Mouse (Mus musculus) spleen, adult 2 months (tissue): ENCODE data around the gene Trmt11.

Experiments used
- CTCF ChIP-seq: fragments of 200-500 bp; IDR thresholded peaks from 2 replicates; pipeline ENCODE4 v1.5.1; 2011; ENCODE audit warnings: mild to moderate bottlenecking, inconsistent platforms; ENCODE audit not compliant: insufficient read depth, insufficient read length, insufficient replicate concordance; ENCODE audit errors: extremely low read depth
- POLR2A ChIP-seq: fragments of 200-500 bp; IDR thresholded peaks from 2 replicates; pipeline ENCODE4 v1.6.1; 2011; ENCODE audit warnings: low read depth, low read length, inconsistent platforms

DNA sequence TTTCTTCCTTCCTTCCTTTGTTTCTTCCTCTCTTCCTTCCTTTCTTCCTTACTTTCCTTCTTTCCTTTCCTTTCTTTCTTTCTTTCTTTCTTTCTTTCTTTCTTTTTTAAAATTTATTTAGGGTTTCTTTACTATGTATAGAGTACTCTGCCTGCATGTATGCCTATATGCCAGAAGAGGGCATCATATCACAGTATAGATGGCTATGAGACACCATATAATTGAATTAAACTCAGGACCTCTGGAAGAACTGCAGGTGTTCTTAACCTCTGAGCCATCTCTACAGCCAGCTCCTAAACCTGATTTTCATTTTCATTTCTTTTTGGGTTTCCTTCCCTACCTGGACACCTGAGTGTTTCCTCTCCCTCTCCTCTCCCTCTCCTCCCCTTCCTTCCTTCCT lies 22.4 kb upstream of the Trmt11 start:
- no peak for TF ChIP-seq POLR2A
- no peak for TF ChIP-seq CTCF
